ENCODE assay signal across 10 mouse cellular contexts in the genomic region with DNA sequence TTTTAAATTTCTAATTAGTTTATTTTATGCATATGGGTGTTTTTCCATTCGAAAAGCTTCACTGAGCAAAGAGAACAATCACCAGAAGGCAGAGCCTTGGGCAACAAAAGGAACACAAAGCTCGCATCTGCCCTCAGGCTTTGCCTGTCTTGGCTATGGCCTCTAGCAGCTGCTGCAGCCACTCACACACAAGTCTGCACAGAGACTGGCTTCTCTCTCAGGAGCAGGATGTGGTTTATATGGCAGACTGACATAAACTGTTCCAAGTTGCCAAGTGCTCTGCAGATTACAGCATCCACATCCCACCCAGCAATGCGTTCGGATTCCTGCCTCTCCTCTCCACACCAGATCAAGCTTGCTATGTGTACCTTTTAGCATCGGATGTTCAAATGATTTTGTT. TPM values are rescaled to one million over a fixed set of nuclear protein-coding genes. Genes with fewer than 3 reads are reported as not detected.
DNase-seq lines count a peak whose midpoint lies in the region; ATAC-seq lines count a peak whose summit lies in the region.
"Had no signal": no experiment of that assay in that cellular context is flagged by ENCODE, and none has a peak within 500 bp of the region (broad histone marks: within the 10 kb centered on the region; RNA-seq: fewer than 3 reads in every experiment).

No protein-coding gene starts in this region.

- peak; percentile 26 for DNase-seq in gastrocnemius, postnatal 10 days
- DNase-seq in gastrocnemius, postnatal 36 days = no peak
- peak; percentile 10 for DNase-seq in CD4-positive helper T cell, adult 2 months (ENCODE audit: low read depth, low spot score)
- DNase-seq in retina, postnatal 1 day = peak; percentile 22
- no peak for DNase-seq in kidney, postnatal 10 days
- no peak for DNase-seq in right cerebral cortex, postnatal 25 days
- DNase-seq: lung, postnatal 4 days had no signal

- intact Hi-C loops in gastrocnemius, postnatal 36 days (cut with DNase I) = no loop called here

- peak; percentile 77 for ATAC-seq in common myeloid progenitor, adult 5-6 weeks (replicated peaks; ENCODE audit: low read depth, poor library complexity, severe bottlenecking)
- ATAC-seq in megakaryocyte, adult 5-6 weeks (ENCODE audit: poor library complexity, severe bottlenecking) = no peak
- ATAC-seq: liver, embryonic 12.5 days had no signal

RNA-seq across cellular contexts. Expression of gene Zfyve21, which starts 37.8 kb away (rescaled TPM):
- 10 to 100 TPM; 19.6 to 21.9 TPM for total RNA-seq in gastrocnemius, postnatal 10 days (2021)
- total RNA-seq in gastrocnemius, postnatal 36 days (2021) = 10 to 100 TPM; 10.4 to 16.2 TPM
- total RNA-seq in common myeloid progenitor, adult 5-6 weeks (2017) = 8.4 and 12.3 TPM in 2 replicates
- 10.5 and 14.8 TPM in 2 replicates for total RNA-seq in megakaryocyte, adult 5-6 weeks (2015)
- 7.4 and 11.0 TPM in 2 replicates for total RNA-seq in megakaryocyte, adult 5-6 weeks (2017)

RNA-seq across cellular contexts. Expression of gene Xrcc3, which starts 38.1 kb away (rescaled TPM):
- 1 to 10 TPM; 1.6 to 2.0 TPM for total RNA-seq in gastrocnemius, postnatal 10 days (2021)
- under 1 TPM; 0.43 to 0.47 TPM for total RNA-seq in gastrocnemius, postnatal 36 days (2021)
- total RNA-seq in common myeloid progenitor, adult 5-6 weeks (2017) = 6.6 and 8.4 TPM in 2 replicates
- total RNA-seq in megakaryocyte, adult 5-6 weeks (2015) = 3.7 and 4.6 TPM in 2 replicates
- 3.2 and 3.3 TPM in 2 replicates for total RNA-seq in megakaryocyte, adult 5-6 weeks (2017)

RNA-seq across cellular contexts. Expression of gene Ppp1r13b, which starts 56.2 kb away (rescaled TPM):
- total RNA-seq in gastrocnemius, postnatal 10 days (2021) = 10 to 100 TPM in 1 of 2 experiments, 1 to 10 TPM in 1; 9.5 to 13.4 TPM
- total RNA-seq in gastrocnemius, postnatal 36 days (2021) = 1 to 10 TPM; 7.2 to 7.5 TPM
- 12.7 and 18.3 TPM in 2 replicates for total RNA-seq in common myeloid progenitor, adult 5-6 weeks (2017)
- 3.8 and 6.9 TPM in 2 replicates for total RNA-seq in megakaryocyte, adult 5-6 weeks (2015)
- total RNA-seq in megakaryocyte, adult 5-6 weeks (2017) = 2.8 and 3.3 TPM in 2 replicates

Comparison
In these comparisons a context has a peak if more than half of its experiments do, and no peak if none do; other contexts are left out.
1. DNase-seq: peak in gastrocnemius, postnatal 10 days (single experiment), CD4-positive helper T cell, adult 2 months (single experiment) and retina, postnatal 1 day (single experiment); none in gastrocnemius, postnatal 36 days (0 of 2), kidney, postnatal 10 days (single experiment) and right cerebral cortex, postnatal 25 days (single experiment).